Mouse (Mus musculus) testis, adult 2 months (tissue): Measurements from ENCODE around the gene Gm7030. TPM values are rescaled to one million over a fixed set of nuclear protein-coding genes. Genes with fewer than 3 reads are reported as not detected.
"Not testable (repeated sequence)": the region's sequence is repeated elsewhere in the genome, so short reads cannot be mapped to it uniquely, and the experiment has no call there.

Experiments
- H3K27ac ChIP-seq: fragments of 200-500 bp; 2 replicates; pipeline ENCODE4 v1.5.1; 2012; ENCODE audit warnings: low read depth, low read length; ENCODE audit not compliant: control insufficient read depth, insufficient read depth
- H3K27me3 ChIP-seq: fragments of 200-500 bp; 2 replicates; pipeline ENCODE4 v1.6.1; 2012; ENCODE audit warnings: mild to moderate bottlenecking, low read length, moderate library complexity; ENCODE audit not compliant: control insufficient read depth, insufficient read depth
- H3K36me3 ChIP-seq: fragments of 200-500 bp; 2 replicates; pipeline ENCODE4 v1.6.1; 2012; ENCODE audit warnings: mild to moderate bottlenecking, low read length; ENCODE audit not compliant: control insufficient read depth, insufficient read depth
- H3K4me1 ChIP-seq: fragments of 200-500 bp; 2 replicates; pipeline ENCODE4 v1.6.1; 2012; ENCODE audit warnings: low read length; ENCODE audit not compliant: control insufficient read depth, insufficient read depth
- H3K4me3 ChIP-seq: fragments of 200-500 bp; 2 replicates; pipeline ENCODE4 v1.5.1; 2012; ENCODE audit warnings: low read depth, mild to moderate bottlenecking, low read length, moderate library complexity, mixed read lengths; ENCODE audit not compliant: control insufficient read depth
- CTCF ChIP-seq: fragments of 200-500 bp; IDR thresholded peaks from 2 replicates; pipeline ENCODE4 v1.5.1; 2012; ENCODE audit warnings: low read depth, mild to moderate bottlenecking, inconsistent platforms, low read length, moderate library complexity; ENCODE audit not compliant: control insufficient read depth, insufficient read depth, insufficient replicate concordance
- POLR2A ChIP-seq: fragments of 200-500 bp; IDR thresholded peaks from 2 replicates; pipeline ENCODE4 v1.6.1; 2012; ENCODE audit warnings: low read depth, mild to moderate bottlenecking, inconsistent platforms, low read length, moderate library complexity; ENCODE audit not compliant: control insufficient read depth
- polyA plus RNA-seq: library from polyadenylated mRNA; depleted of rRNA; stranded (reverse); fragments of >200 nt; gene quantifications from 2 replicates; pipeline ENCODE4 v1.2.3, GENCODE M21; 2012

The Gm7030 gene
- polyA plus RNA-seq, 1 experiment, result not detected

DNA sequence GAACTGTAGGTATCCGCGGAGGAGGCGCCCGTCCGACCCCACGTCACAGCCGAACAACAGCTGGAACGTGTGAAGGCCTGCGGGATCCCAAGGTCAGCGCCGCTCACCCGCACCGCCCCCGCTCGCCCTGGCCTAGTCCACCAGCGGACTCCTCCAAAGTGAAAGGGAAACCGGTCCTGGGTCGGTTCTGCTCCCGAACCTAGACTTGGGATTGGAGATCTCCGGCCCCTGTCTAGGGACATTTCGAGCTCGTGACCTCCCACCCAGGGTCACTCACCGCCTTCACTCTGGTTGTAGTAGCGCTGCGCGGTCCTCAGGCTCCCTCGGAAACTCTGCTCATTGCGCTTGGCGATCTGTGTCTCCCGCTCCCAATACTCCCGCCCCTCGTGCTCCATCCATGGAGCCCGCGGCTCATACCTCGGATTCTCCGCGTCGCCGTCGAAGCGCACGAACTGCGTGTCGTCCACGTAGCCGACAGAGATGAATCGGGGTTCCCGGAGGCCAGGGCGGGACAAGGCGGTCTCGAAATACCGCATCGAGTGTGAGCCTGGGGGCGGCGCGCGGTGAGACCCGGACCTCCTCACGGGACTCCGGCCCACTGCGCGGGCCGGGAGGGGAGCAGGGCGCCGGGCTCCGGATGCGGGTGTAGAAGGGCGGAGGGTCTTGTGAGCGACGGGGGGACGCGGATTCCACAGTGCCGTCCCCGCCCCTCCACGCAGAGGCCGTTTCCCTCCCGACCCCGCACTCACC lies 16.1 kb upstream of the Gm7030 start:
- H3K4me1 ChIP-seq, result peaks cover 5% of the 10 kb centered on the region; the same call in 1 of the 2 replicates
- TF ChIP-seq CTCF (no peak), POLR2A (no peak)
- peak overlapping the region; percentile 58 for H3K4me3 ChIP-seq
- H3K27me3 ChIP-seq, result no peaks in the 10 kb centered on the region
- no peak overlapping the region for H3K27ac ChIP-seq
- no peaks in the 10 kb centered on the region for H3K36me3 ChIP-seq

GRCm38 (mm10) chr17:36136299-36136848 lies 7.1 kb upstream of the Gm7030 start:
- not testable (repeated sequence) for H3K27me3 ChIP-seq, H3K4me3 ChIP-seq, H3K27ac ChIP-seq, H3K4me1 ChIP-seq, H3K36me3 ChIP-seq

- H3K27me3 ChIP-seq, H3K4me1 ChIP-seq: not testable (repeated sequence)
Measured at GRCm38 (mm10) chr17:36135421-36136231, 6.4 kb upstream of the Gm7030 start.

DNA sequence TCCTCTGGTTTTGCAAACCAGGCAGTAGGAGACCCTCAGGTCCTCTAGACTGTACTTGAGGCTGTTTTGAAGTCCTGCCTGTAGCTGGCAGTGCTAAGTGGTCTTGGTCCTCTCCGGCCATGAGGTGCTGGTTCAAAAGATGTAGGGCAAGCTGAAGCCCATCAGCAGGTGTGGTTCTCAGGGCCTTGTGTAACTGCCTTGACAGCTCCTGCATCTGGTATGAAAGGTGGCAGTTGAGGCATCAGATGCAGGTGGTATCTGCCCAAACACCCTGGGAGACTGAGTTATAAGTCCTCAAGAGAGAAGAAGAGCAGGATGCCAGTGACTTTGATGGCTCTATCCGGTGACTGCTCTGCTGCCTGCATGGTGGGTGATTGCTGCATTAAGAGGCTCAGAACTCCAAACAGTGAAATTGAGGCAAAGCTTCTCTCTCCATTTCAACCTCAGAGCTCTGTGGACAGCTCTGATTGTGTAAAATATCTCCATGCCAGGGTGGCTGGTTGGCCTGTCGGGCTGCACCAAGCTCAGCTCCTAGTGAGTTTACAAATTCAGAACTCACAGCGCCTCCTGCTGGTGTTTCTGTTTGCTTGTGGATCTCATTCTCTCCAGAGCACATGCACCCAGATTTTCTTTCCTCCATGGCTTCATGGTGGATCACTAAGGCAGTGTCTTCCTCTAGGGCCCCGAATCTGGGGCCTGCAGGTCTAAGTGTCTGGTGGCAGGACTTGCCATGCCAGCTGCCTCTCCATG lies 2.5 kb upstream of the Gm7030 start:
- Histone ChIP-seq H3K27me3 (no peaks in the 10 kb centered on the region), H3K4me3 (no peak overlapping the region), H3K36me3 (no peaks in the 10 kb centered on the region), H3K27ac (no peak overlapping the region), H3K4me1 (no peaks in the 10 kb centered on the region)
- no peak for TF ChIP-seq CTCF
- TF ChIP-seq POLR2A, result no peak

More at GRCm38 (mm10) chr17:36135421-36136231, 6.4 kb upstream of the Gm7030 start:
- H3K27ac ChIP-seq, H3K36me3 ChIP-seq, H3K4me3 ChIP-seq: not testable (repeated sequence)

- not testable (repeated sequence) for H3K36me3 ChIP-seq, H3K27me3 ChIP-seq, H3K4me1 ChIP-seq, H3K27ac ChIP-seq, H3K4me3 ChIP-seq
Measured at GRCm38 (mm10) chr17:36128525-36128924, 700 bp downstream of the Gm7030 start.

DNA sequence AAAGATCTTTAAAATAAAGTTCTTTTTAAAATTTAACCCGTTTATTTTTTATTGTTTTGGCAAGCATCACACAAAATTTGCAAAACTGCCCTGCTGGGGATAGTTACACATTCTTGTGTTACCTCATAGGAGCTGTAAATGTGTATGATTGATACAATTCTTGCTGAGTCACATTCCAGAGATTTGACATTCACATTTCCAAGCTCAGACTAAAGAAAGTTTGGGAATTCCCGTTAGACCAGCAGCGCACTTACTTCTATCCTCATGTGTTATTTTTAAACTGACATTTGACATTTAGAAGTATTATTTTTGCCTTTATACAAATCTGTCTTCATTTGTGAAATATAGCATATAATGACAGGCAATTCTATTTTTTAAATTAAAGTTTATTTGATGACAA lies 5.1 kb downstream of the Gm7030 start:
- H3K27me3 ChIP-seq, H3K36me3 ChIP-seq, H3K27ac ChIP-seq, H3K4me1 ChIP-seq, H3K4me3 ChIP-seq: not testable (repeated sequence)

- not testable (repeated sequence) for H3K27ac ChIP-seq, H3K27me3 ChIP-seq, H3K36me3 ChIP-seq, H3K4me3 ChIP-seq, H3K4me1 ChIP-seq
Measured at GRCm38 (mm10) chr17:36121352-36122020, 7.7 kb downstream of the Gm7030 start, which contains the start of gene Gm19684. Gene Gm19684, plus strand, starts transcription at chr17:36121678.

DNA sequence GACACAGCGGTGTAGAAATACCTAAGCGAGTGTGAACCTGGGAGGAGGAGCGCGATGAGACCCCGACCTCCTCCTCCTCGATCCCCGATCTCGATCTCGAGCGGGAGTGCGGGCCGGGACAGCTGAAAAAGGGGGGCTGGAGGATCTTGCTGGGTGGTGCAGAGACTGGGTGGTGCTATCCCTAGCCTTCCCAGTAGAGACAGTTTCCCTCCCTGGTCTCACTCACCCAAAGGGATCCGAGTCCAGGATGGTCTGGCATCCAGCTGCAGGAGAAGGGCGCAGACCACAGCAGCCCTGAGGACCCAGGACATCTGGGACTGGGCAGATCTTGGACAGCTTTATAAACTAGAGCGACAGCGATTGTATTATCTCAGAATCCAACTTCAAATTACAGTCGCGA lies 8.4 kb downstream of the Gm7030 start:
- H3K27me3 ChIP-seq, H3K4me3 ChIP-seq: not testable (repeated sequence)

DNA sequence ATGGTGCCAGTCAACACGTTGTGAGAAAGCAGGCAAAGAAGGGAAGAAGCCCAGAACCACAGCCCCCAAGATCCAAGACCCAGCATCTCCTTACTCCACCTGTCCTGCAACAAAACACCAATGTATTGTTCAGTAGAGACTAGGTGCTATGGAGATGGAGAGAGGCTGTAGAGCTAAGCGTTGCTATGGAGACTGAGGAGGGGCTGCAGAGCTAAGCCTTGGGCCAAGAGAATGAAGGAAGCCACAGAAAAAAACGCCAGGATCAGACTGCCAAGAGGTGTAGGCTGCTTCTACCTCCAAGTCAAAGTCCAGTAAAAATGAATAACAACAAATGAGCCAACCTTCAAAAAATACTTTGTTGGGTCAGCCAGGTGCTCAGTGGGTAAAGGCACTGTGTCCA lies 12.7 kb downstream of the Gm7030 start:
- not testable (repeated sequence) for H3K36me3 ChIP-seq, H3K27ac ChIP-seq, H3K27me3 ChIP-seq, H3K4me1 ChIP-seq, H3K4me3 ChIP-seq

More for the DNA sequence above, 8.4 kb downstream of the Gm7030 start:
- H3K27ac ChIP-seq, H3K4me1 ChIP-seq, H3K36me3 ChIP-seq: not testable (repeated sequence)
